Comparison of ENCODE assay signal across 7 mouse cellular contexts in the genomic region with DNA sequence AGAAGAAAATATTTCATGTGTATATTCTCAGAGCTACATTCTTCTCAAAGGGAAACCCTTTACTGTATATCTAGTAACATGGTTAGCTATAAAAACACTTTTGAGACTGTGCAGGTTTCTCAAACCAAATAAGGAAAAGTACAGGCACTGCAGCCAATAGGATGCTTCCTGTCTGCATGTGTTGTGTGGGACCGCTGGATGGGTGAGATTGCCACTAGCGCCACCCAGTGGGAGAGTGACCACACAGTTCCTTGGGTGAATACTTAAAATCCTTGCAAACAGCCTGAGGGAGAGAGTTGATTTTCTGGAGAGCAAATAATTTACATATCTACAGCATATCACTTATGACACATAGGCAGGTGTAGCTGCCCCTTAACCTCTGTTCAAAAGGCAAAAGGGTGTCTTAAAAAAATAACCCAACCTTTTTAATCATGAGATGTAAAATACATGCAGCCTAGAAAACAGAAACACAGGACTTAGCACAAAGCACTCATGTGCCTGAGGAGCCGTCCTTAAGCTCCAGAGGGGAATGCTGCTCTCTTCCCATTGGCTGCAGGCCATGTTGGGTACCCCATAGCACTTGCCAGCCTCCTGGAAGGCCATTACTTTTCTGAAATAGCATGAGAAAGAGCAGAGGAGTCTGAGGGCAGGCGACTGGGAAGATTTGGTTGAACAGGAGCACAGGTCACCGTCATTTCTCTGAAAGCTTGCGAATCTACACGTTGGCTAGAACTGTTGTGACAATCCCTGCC. TPM values are rescaled to one million over a fixed set of nuclear protein-coding genes. Genes with fewer than 3 reads are reported as not detected.
DNase-seq lines count a peak whose midpoint lies in the region; ATAC-seq and TF ChIP-seq lines count a peak whose summit lies in the region.

No protein-coding gene starts in this region.

- no peaks in the 10 kb centered on the region for H3K27me3 ChIP-seq in C2C12 (ENCODE audit: control insufficient read depth, insufficient read depth, insufficient read length)
- H3K27me3 ChIP-seq in cerebellum, adult 2 months (ENCODE audit: control insufficient read depth, insufficient read depth, low read length): no peaks in the 10 kb centered on the region
- H3K27me3 ChIP-seq in intestine, postnatal 0 days (replicated peaks; ENCODE audit: control insufficient read depth, insufficient read depth, low read length): no peaks in the 10 kb centered on the region
- no peaks in the 10 kb centered on the region for H3K27me3 ChIP-seq in lung, embryonic 14.5 days (ENCODE audit: insufficient read depth, low read length)
- H3K27me3 ChIP-seq in splenic B cell, adult 2 months (ENCODE audit: control insufficient read depth, insufficient read depth, low read length, poor library complexity, severe bottlenecking): no peaks in the 10 kb centered on the region

- H3K79me3 ChIP-seq in C2C12 (ENCODE audit: low read depth): no peaks in the 10 kb centered on the region

- no peak overlapping the region for H3K4me2 ChIP-seq in intestine, postnatal 0 days (replicated peaks; ENCODE audit: low read depth)
- no peak overlapping the region for H3K4me2 ChIP-seq in lung, embryonic 14.5 days

- TF ChIP-seq CTCF in C2C12 (IDR thresholded peaks at IDR 0.05; ENCODE audit: control insufficient read depth, insufficient read depth, insufficient read length): peak; percentile 49
- TF ChIP-seq CTCF in cerebellum, adult 2 months (IDR thresholded peaks at IDR 0.05; ENCODE audit: borderline replicate concordance, insufficient read depth, low read depth, low read length): peak; percentile 67
- peak; percentile 80 for TF ChIP-seq CTCF in intestine, postnatal 0 days (IDR thresholded peaks at IDR 0.05; ENCODE audit: low read depth)
- peak; percentile 59 for TF ChIP-seq CTCF in lung, embryonic 14.5 days (IDR thresholded peaks at IDR 0.05; ENCODE audit: low read depth)

- WGBS in cerebellum, adult 2 months: 58% methylated on average over 7 of the region's 7 CpGs
- 58% methylated on average over 7 of the region's 7 CpGs for WGBS in intestine, postnatal 0 days
- 58% methylated on average over 7 of the region's 7 CpGs for WGBS in lung, embryonic 14.5 days

- no peak for TF ChIP-seq POLR2A in cerebellum, adult 2 months (IDR thresholded peaks at IDR 0.05; ENCODE audit: borderline replicate concordance, insufficient read depth, low read length)

- H3ac ChIP-seq in C2C12 (ENCODE audit: control insufficient read depth, insufficient read length, low read depth): no peak overlapping the region

- H3K4me3 ChIP-seq in C2C12 (ENCODE audit: insufficient read depth, poor library complexity, severe bottlenecking): no peak overlapping the region
- H3K4me3 ChIP-seq in ES-E14 (ENCODE audit: insufficient read depth in 1 of 2, low read depth in 1 of 2, low read length in 2 of 2, poor library complexity in 1 of 2, severe bottlenecking in 1 of 2): 0 out of 4 replicates have a peak overlapping the region, but pooled peaks of 1 of the 2 experiments have one; percentile 2
- H3K4me3 ChIP-seq in cerebellum, adult 2 months (replicated peaks; ENCODE audit: insufficient read depth, low read depth, low read length): no peak overlapping the region
- H3K4me3 ChIP-seq in intestine, postnatal 0 days (ENCODE audit: low read depth, low read length): no peak overlapping the region
- no peak overlapping the region for H3K4me3 ChIP-seq in lung, embryonic 14.5 days (ENCODE audit: low read depth, low read length)

- DNase-seq in ES-E14 (ENCODE audit: low read depth, low spot score): peak; percentile 80
- DNase-seq in cerebellum, adult 2 months: peak; percentile 33 to 38
- DNase-seq in frontal cortex, postnatal 10 days (ENCODE audit: low spot score in 2 of 2): peak; percentile 40 to 41
- DNase-seq in lung, embryonic 14.5 days: peak; percentile 65
- DNase-seq in splenic B cell, adult 2 months (ENCODE audit: low read depth, low spot score): peak; percentile 24

- peak; percentile 51; the same call in 1 of the 2 replicates for ATAC-seq in intestine, postnatal 0 days
- ATAC-seq in lung, embryonic 14.5 days (ENCODE audit: insufficient read depth): peak; percentile 72

- no peaks in the 10 kb centered on the region for H3K9me3 ChIP-seq in ES-E14 (ENCODE audit: control insufficient read depth, insufficient read depth, low read depth, low read length)
- no peaks in the 10 kb centered on the region for H3K9me3 ChIP-seq in intestine, postnatal 0 days (ENCODE audit: control insufficient read depth)
- no peaks in the 10 kb centered on the region for H3K9me3 ChIP-seq in lung, embryonic 14.5 days (ENCODE audit: low read depth, low read length)

- no peaks in the 10 kb centered on the region for H3K79me2 ChIP-seq in C2C12 (ENCODE audit: control insufficient read depth, insufficient read depth)

- H3K27ac ChIP-seq in ES-E14 (ENCODE audit: insufficient read depth, low read depth, low read length, poor library complexity, severe bottlenecking): no peak overlapping the region
- H3K27ac ChIP-seq in cerebellum, adult 2 months (ENCODE audit: insufficient read depth, low read length): no peak overlapping the region
- H3K27ac ChIP-seq in intestine, postnatal 0 days (ENCODE audit: low read depth, low read length): no peak overlapping the region
- no peak overlapping the region for H3K27ac ChIP-seq in lung, embryonic 14.5 days (ENCODE audit: low read depth)

- in situ Hi-C loops in ES-E14 (cut with MboI; ENCODE audit: low sequenced_read_pairs in 2 of 2, unreplicated experiment in 2 of 2): no loop called here

- no peak overlapping the region for H3K9ac ChIP-seq in ES-E14 (ENCODE audit: insufficient read depth, low read depth, low read length, poor library complexity, severe bottlenecking)
- no peak overlapping the region for H3K9ac ChIP-seq in intestine, postnatal 0 days (ENCODE audit: low read depth, low read length)
- H3K9ac ChIP-seq in lung, embryonic 14.5 days: no peak overlapping the region

- peaks cover 0 to 3% of the 10 kb centered on the region in 2 experiments; a peak in 2 of 4 replicates for H3K4me1 ChIP-seq in ES-E14 (ENCODE audit: control insufficient read depth in 2 of 2, insufficient read depth in 2 of 2, low read length in 2 of 2, poor library complexity in 1 of 2)
- peaks cover 4% of the 10 kb centered on the region; the same call in 1 of the 2 replicates for H3K4me1 ChIP-seq in cerebellum, adult 2 months (ENCODE audit: control insufficient read depth, insufficient read depth, low read length)
- no peaks in the 10 kb centered on the region for H3K4me1 ChIP-seq in intestine, postnatal 0 days (replicated peaks; ENCODE audit: control insufficient read depth, insufficient read depth, low read length)
- H3K4me1 ChIP-seq in lung, embryonic 14.5 days (ENCODE audit: insufficient read depth): no peaks in the 10 kb centered on the region

- H3K36me3 ChIP-seq in C2C12 (ENCODE audit: control insufficient read depth, insufficient read depth): peaks cover 11% of the 10 kb centered on the region
- H3K36me3 ChIP-seq in ES-E14 (ENCODE audit: control insufficient read depth, insufficient read depth, low read length, poor library complexity, severe bottlenecking): no peaks in the 10 kb centered on the region
- H3K36me3 ChIP-seq in intestine, postnatal 0 days (ENCODE audit: control insufficient read depth, insufficient read depth): no peaks in the 10 kb centered on the region
- H3K36me3 ChIP-seq in lung, embryonic 14.5 days (ENCODE audit: insufficient read depth): peaks cover 4% of the 10 kb centered on the region; the same call in 1 of the 2 replicates
- H3K36me3 ChIP-seq in splenic B cell, adult 2 months (ENCODE audit: control insufficient read depth, insufficient read depth, low read length, poor library complexity, severe bottlenecking): no peaks in the 10 kb centered on the region

TF ChIP-seq in C2C12, 6 proteins besides CTCF, POLR2A, EP300 and RAD21:
- no peak for TF ChIP-seq USF1 (IDR thresholded peaks at IDR 0.05; ENCODE audit: low read depth)
- TF ChIP-seq MAX (IDR thresholded peaks at IDR 0.05): no peak
- no peak for TF ChIP-seq MYOD1 (IDR thresholded peaks at IDR 0.05; ENCODE audit: control insufficient read depth, insufficient read length, low read depth)
- no peak for TF ChIP-seq MYOG (IDR thresholded peaks at IDR 0.05; ENCODE audit: control insufficient read depth, extremely low read depth, insufficient read length)
- TF ChIP-seq FOSL1 (IDR thresholded peaks at IDR 0.05; ENCODE audit: insufficient read depth, low read length, poor library complexity, severe bottlenecking): no peak
- TF ChIP-seq CEBPB (IDR thresholded peaks at IDR 0.05; ENCODE audit: low read depth): no peak

TF ChIP-seq in ES-E14, 5 proteins besides CTCF, POLR2A, EP300 and RAD21:
- TF ChIP-seq ZNF384 (IDR thresholded peaks at IDR 0.05; ENCODE audit: low read depth, low read length): no peak
- peak; percentile 74; the same call in 1 of the 2 replicates for TF ChIP-seq ZC3H11A (IDR thresholded peaks at IDR 0.05; ENCODE audit: borderline replicate concordance, low read depth, low read length)

RNA-seq across cellular contexts. Expression of a gene that starts 26.6 kb away (rescaled TPM):
- polyA plus RNA-seq in C2C12 (2012; fragmentation: generic; extraction: Trizol): 7.3 TPM
- total RNA-seq in ES-E14 (2012; rRNA removed): 1.5 and 2.0 TPM in 2 replicates
- 20.0 and 20.5 TPM in 2 replicates for polyA plus RNA-seq in cerebellum, adult 2 months (2012; rRNA removed)
- 1.5 TPM in 2 replicates for polyA plus RNA-seq in intestine, postnatal 0 days (2015; fragmentation: Nextera tagmentation; extraction: Ambion mirVana)
- polyA plus RNA-seq in lung, embryonic 14.5 days (2014; fragmentation: Nextera tagmentation; extraction: Ambion mirVana): 8.0 TPM in 2 replicates

Comparison
In these comparisons a context has a peak if more than half of its experiments do, and no peak if none do; other contexts are left out.
1. DNase-seq: peak in every context shown above with its lines; median percentile 80 in ES-E14; 65 in lung, embryonic 14.5 days; 40 in frontal cortex, postnatal 10 days; 36 in cerebellum, adult 2 months; 24 in splenic B cell, adult 2 months.